Mouse (Mus musculus) Patski (cell line): ENCODE measurements around the gene Gm49380. TPM values are rescaled to one million over a fixed set of nuclear protein-coding genes. Genes with fewer than 3 reads are reported as not detected.

Experiments used
- ATAC-seq: fragments of 100-300 bp; one replicate; pipeline ENCODE4 v1.8.0; 2021
- CTCF ChIA-PET: fragments of 350-600 bp; sonication (Branson Sonifier 250); formaldehyde crosslinking; loops from one replicate; lab custom pipeline; 2022; ENCODE audit warnings: inconsistent platforms; lab: Charles Lee
- POLR2A ChIA-PET: fragments of 350-600 bp; sonication (Branson Sonifier 250); formaldehyde crosslinking; loops from one replicate; lab custom pipeline; 2022; ENCODE audit warnings: antibody characterized with exemption, inconsistent platforms; lab: Charles Lee
- DNase-seq: peaks from one replicate; pipeline ENCODE4 v3.0.0-alpha.2; 2011; ENCODE audit warnings: low read depth, low spot score
- H3K27me3 ChIP-seq: fragments of 371-371 bp; one replicate; pipeline ENCODE4 v1.5.1; 2021
- CTCF ChIP-seq: fragments of 100-300 bp; IDR thresholded peaks from one replicate; pipeline ENCODE4 v1.5.1; 2021
- in situ Hi-C: fragments of 300-500 bp; cut with MboI; formaldehyde crosslinking; loops from 3 replicates; pipeline ENCODE4 v1.11.1; 2018; ENCODE audit warnings: low pct_unique_long_range_greater_than_20kb, mixed read lengths
- polyA plus RNA-seq: library from polyadenylated mRNA; unstranded; gene quantifications from one replicate; pipeline ENCODE4 v1.2.3, GENCODE M21; 2021

The Gm49380 gene
- 0.08 TPM for polyA plus RNA-seq

GRCm38 (mm10) chr9:44113105-44113789 is at the start of gene Gm49380, which contains the start of gene Rnf26:
Gene Gm49380 (minus strand): TSS chr9:44113500.
Gene Rnf26 (minus strand): TSS chr9:44113517.
- CTCF ChIA-PET: interaction anchor here (0.8 to 1.3 kb wide), 3 partner anchors 25 to 46 kb away, joined by 3 to 4 read pairs (median 3); no protein-coding TSS in a partner anchor

GRCm38 (mm10) chr9:44159886-44160285 is 46.6 kb upstream of the Gm49380 start:
- DNase-seq (no peak), ATAC-seq (no peak)
- no peak for TF ChIP-seq CTCF
- in situ Hi-C loops: no loop called here
- CTCF ChIA-PET: no interaction called here
- POLR2A ChIA-PET: no interaction called here
- no peaks in the 10 kb centered on the region for H3K27me3 ChIP-seq

More at GRCm38 (mm10) chr9:44113105-44113789, at the start of gene Gm49380, which contains the start of gene Rnf26:
- H3K27me3 ChIP-seq: no peaks in the 10 kb centered on the region
- no peak for TF ChIP-seq CTCF
- DNase-seq (peak; percentile 85), ATAC-seq (peak; percentile 91)
- POLR2A ChIA-PET: no interaction called here
- in situ Hi-C loops: no loop called here

GRCm38 (mm10) chr9:44147290-44147689 is 34.0 kb upstream of the Gm49380 start:
- ChIA-PET POLR2A (interaction anchor here (0.7 kb wide), 1 partner anchor 172 kb away, joined by 4 read pairs; no protein-coding TSS in a partner anchor), CTCF (interaction anchor here (1.6 to 1.8 kb wide), 3 partner anchors 9 to 28 kb away, joined by 4 to 5 read pairs (median 5); no protein-coding TSS in a partner anchor)
- in situ Hi-C loops: no loop called here
- DNase-seq (no peak), ATAC-seq (no peak)
- H3K27me3 ChIP-seq: no peaks in the 10 kb centered on the region
- peak; percentile 48 for TF ChIP-seq CTCF

GRCm38 (mm10) chr9:44144718-44145060 is 31.4 kb upstream of the Gm49380 start:
- no peak for ATAC-seq
- ChIA-PET POLR2A (no interaction called here), CTCF (no interaction called here)
- H3K27me3 ChIP-seq: no peaks in the 10 kb centered on the region
- in situ Hi-C loops: no loop called here
- no peak for TF ChIP-seq CTCF
- DNase-seq: no peak

GRCm38 (mm10) chr9:44144023-44144717 is 30.9 kb upstream of the Gm49380 start:
- ATAC-seq: no peak
- TF ChIP-seq CTCF: no peak
- ChIA-PET CTCF (no interaction called here), POLR2A (interaction anchor here (1.7 kb wide), 1 partner anchor 9 kb away, joined by 4 read pairs; no protein-coding TSS in a partner anchor)
- no peak for DNase-seq
- in situ Hi-C loops: no loop called here
- no peaks in the 10 kb centered on the region for H3K27me3 ChIP-seq

- in situ Hi-C loops: no loop called here
- TF ChIP-seq CTCF: no peak
- ChIA-PET POLR2A (interaction anchor here (1.7 kb wide), 1 partner anchor 10 kb away, joined by 4 read pairs; no protein-coding TSS in a partner anchor), CTCF (no interaction called here)
- H3K27me3 ChIP-seq: no peaks in the 10 kb centered on the region
- DNase-seq (no peak), ATAC-seq (no peak)
Measured at GRCm38 (mm10) chr9:44143421-44143820, 30.1 kb upstream of the Gm49380 start.

GRCm38 (mm10) chr9:44141951-44142350 is 28.7 kb upstream of the Gm49380 start:
- CTCF ChIA-PET: interaction anchor here (1.4 to 1.5 kb wide), 3 partner anchors 16 to 92 kb away, joined by 3 to 4 read pairs (median 4); partner anchors contain the start of gene Cbl
- ATAC-seq (no peak), DNase-seq (no peak)
- no peak for TF ChIP-seq CTCF
- in situ Hi-C loops: no loop called here
- no peaks in the 10 kb centered on the region for H3K27me3 ChIP-seq
- POLR2A ChIA-PET: no interaction called here

- ATAC-seq: no peak
- H3K27me3 ChIP-seq: no peaks in the 10 kb centered on the region
- CTCF ChIA-PET: interaction anchor here (1.4 kb wide), 1 partner anchor 12 kb away, joined by 5 read pairs; no protein-coding TSS in a partner anchor
- POLR2A ChIA-PET: no interaction called here
- TF ChIP-seq CTCF: no peak
- in situ Hi-C loops: no loop called here
- no peak for DNase-seq
Measured at GRCm38 (mm10) chr9:44137846-44138245, 24.5 kb upstream of the Gm49380 start.

- CTCF ChIA-PET: interaction anchor here (0.7 to 1.4 kb wide), 4 partner anchors 9 to 99 kb away, joined by 3 to 5 read pairs (median 4); no protein-coding TSS in a partner anchor
- in situ Hi-C loops: no loop called here
- DNase-seq: no peak
- no peaks in the 10 kb centered on the region for H3K27me3 ChIP-seq
- TF ChIP-seq CTCF: no peak
- ATAC-seq: peak; percentile 49
- POLR2A ChIA-PET: interaction anchor here (0.7 to 1.4 kb wide), 2 partner anchors 89 to 98 kb away, joined by 3 to 6 read pairs; partner anchors contain the start of gene Cbl
Measured at GRCm38 (mm10) chr9:44135731-44136411, 22.6 kb upstream of the Gm49380 start.
